Mouse (Mus musculus): ENCODE measurements around the gene Dstyk.

The Dstyk gene

DNA sequence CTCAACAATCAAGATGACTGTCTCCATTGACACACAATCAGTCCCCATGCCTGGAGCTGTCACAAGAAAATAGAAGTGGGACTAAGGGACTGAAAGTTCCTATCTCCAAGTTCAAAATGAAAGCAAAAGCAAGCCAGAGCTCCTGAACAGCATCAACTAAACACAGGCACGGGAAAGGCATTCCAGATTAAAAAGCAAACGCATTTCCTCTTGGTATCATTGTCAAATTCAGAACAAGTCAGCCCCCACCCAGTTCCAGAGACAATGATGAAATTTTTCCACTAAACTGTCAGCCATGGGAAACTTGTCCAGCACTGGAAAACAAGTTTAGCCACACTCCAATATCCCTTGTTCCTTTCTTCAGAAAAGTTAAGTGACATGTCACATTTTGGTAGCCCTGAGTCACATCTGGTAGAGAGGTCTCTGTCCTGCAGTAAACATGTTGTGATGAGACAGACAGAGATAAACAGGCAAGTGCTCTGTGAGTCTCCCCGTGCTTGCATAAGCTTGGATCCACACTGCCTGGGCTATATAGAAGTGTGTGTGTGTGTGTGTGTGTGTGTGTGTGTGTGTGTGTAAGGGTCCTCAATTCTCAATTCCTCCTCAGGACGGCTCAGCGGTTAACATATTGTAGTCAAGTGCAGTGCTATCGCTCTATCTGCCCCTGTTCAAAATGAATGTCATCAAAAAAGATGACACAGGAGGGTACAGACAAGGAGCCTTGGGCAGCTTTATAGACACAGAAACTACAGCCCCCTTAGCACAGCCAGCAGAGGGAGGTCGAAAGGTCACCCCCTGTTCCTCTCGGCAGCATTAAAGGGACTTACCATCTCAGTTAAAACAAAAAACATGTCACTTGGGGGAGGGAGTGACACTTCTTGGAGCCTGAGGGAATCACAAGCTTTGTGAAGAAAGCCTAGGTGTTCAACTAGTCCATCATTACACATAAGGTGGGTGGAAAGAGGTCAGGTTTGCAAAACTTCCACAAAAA is 28.2 kb upstream of the Dstyk start:
- no peak for DNase-seq

DNA sequence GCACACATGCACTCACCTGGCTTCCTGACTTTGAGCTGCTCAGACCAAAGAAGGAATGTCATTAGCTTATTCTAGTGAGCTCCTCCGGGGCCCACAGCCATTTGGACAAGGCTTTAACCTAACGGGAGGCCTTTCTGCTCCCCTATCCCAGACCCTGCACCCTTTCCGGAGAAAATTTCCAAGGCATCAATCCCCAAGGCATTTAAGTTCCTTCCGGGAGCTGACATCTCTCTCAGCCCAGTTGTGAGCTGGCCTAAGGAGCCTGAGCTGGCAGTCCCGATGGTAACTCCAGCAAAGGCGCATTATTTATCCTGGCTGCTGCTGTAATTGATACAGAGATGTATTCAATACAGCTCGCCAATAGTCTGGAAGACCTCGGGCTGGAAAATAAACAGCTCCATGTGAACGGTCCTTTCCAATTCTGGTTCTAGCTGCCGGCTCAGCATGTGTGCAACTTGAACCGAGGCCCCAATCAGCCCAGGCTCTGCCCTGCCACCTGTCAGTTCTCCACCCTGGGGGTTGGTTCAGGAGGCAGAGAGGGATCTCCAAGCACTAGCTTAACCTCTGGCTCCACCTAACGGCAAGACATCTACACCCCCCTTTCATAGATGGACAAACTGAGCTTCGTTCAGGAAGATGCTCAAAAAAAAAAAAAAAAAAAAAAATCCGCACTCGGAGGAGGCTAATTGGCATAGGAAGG is 27.3 kb upstream of the Dstyk start:
- DNase-seq = peak; percentile 76

DNA sequence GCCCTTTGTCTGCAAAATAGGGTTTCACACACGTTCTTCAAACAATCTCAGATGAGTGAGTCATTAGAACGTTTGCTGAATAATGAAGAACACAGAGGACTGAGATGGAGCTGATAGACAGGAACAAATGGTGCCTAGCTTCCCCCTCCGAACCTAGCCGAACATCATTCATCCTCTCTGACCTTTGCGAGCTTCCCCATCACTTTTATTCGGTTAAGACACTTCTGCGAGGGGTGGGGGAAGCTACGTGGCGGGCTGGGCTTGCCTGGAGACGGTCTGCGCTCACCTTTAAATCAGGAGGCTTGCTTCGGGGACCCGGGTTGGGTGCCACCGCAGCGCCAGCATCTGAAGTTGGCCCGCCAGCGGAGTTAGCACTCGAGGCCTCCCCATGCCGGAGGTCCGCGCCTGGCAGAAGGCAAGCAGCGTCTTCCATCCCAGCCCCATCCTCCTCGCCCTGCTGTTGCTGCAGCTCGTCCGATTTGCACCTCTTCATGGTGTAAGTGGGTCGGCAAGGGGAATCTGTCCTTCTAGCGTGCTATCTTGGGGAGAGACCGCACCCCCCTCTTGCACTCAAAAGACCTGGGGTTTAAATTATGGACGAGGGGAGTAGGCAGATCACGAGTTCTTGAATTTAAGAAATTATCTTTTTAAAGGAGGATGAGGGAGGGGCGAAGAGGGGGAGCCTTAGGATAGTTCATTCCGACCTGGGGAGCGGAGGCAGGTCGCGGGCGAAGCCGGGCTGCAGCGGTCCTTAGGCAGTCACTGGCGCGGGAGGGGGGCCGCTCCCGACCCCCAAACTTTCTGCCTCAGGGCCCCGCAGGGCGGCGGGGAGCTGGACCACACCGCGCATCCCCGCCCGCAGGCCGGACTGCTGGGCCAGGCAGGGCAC is 26.4 kb upstream of the Dstyk start, which contains the start of gene Tmcc2:
Gene Tmcc2 (minus strand): TSS at position 591 of the 889 bp plus-strand sequence.
- peak; percentile 65 for DNase-seq

DNA sequence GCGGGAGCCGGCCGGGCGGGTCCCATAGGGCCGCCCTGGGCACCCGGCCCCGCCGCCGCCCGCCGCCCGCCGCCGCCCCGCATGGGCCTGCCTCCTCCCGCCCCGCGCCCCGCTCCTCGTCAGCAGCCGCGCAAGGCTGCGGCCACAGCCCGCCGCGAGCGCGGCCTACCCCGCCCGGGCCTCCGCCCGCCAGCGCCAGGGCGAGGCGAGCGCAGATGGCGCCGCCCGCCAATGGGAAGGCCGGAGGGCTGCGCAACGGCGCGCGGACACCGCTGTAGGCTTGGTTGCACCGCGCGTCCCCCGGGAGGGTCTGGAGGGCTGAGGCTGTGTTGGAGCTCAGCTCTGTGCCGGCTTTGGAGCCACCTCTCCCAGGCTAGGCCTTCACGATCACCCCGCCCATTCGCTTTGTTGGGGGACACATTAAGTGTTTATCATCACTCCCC is 25.8 kb upstream of the Dstyk start:
- DNase-seq = peak; percentile 94

DNA sequence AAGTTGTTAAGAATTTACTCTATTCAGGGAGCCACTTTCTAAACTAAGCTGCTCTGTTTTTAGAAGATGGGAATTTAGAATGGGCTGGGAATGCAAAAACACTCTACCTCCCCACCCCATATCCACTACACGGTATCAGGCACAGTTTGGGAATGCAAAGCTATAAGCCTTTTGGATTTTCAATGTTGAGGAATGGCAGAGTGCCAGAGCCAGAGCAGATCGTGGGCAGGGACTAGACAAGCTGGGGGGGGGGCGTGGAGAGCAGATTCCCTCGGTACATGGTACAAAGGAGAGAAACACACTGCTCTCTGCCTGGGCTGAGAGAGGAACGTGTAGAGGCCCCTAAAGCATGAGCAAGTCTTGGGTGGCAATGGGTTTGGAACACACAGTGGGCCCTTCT is 24.5 kb upstream of the Dstyk start:
- no peak for DNase-seq

DNA sequence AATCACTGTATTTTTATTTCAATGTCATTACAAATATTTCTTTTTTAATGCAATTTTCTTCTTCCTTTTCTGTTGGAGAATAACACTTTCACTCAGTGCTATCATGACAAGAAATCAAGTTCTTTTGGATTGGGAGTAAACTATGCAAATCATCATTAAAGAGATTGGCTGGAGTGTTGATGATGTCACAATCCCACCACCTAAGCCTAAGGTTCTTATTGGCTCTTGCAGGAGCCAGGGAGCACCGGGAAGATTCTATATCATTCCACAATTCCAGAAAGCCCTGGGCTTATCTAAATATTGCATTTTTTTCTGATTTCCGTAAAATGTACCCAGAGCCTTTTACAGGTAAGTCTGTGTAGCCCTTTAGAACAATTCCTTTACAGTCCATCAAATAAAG is 20.6 kb upstream of the Dstyk start:
- no peak for DNase-seq

DNA sequence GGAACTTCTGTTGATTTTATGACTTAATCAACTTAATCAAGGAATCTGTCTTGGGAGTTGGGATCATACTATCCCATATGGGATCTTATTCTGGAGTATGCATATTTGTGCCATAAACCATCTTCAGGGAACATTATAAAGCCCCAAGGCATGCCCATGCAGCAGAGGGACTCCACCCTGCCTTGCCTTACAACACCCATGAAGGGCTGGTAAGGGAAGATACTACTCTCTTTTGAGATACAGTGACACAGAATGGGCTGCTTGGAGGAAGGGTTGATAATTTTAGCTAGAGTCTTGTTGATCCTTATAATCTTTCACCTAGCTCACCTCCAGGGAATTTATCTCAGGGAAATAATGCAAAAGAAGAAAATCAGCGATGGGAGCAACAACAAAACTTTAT is 16.8 kb upstream of the Dstyk start:
- no peak for DNase-seq

DNA sequence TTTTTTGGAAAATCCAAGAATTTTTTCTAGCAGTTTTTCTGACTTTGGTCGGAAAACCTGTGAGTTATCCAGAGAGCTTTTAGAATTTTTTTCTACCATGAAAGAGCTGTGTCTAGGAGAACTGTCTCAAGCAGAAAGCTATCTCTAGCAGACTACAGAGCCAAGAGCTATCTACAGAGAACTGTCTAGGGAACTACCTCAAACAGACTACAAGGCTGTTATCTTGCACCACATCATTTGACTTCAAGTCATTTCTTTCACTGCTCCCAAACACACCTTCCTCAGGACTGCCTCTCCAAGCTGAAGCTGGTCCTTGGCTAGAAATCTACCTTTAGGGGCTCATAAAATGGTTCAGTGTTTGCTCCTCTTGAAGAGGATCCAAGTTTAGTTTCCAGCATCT is 15.5 kb upstream of the Dstyk start:
- DNase-seq = no peak

DNA sequence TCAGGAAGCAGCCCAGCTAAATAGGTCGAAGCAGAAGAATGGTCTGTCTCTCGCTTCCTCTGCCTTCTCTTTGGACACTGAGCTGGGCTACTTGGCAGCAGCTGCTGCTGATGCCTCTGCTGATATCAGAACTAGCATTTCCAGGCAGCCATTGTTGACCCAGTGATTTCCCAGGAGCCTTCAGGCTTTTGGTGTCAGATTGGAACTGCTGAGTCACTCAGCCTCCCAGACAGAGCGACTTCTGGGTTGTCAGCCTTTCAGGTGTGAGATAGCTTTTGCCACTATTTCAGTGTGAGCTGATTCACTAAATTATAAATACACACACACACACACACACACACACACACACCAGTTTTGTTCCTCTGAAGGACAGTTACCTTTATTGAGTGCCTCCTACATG is 6.7 kb upstream of the Dstyk start:
- DNase-seq = no peak

DNA sequence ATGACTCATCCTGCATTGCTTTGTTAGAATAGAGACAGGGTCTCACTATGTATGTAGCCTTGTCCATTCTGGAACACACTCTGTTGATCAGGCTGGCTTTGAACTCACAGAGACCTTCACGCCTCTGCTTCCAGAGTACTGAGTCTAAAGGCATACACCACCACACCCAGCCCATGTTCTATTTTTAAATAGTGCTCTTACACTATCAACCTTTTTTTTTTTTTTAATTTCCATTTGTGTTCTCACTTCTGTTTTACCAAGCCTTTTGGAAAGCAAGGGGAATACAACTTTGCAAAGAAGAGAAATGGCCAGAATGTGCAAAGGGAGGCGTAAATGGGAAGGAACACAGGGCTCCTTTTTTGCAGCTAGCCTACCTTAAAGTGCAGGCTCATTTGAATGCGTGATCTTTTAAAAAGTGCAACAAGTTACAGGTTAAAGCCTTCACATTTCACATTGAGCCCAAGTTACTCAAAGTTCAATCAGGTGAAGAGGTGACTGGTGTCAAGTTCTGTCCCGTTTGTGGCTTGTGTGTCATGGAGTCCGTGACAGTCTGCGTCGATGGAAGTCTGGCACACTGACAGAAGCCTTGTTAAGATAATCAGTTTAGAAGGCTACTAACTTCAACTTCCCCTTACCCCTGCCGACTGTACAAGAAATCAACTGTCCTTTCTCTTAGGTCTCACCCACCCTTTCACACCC is 962 bp upstream of the Dstyk start:
- DNase-seq = no peak

DNA sequence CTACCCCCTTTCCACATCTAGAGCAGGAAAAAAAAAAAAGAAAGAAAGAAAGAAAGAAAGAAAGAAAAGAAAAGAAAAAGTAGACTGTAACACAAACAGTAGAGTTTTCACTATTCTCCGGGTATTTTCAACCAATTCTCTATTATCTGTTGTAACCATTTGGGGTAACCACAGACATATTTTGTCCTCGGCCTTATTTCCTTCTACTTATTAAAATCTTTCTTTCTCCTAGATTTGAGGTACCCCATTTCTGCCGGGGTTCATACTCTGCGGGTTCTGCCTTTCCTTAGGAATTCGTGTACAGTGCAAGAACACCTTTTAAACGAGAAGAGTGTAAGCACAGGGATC is 438 bp upstream of the Dstyk start:
- DNase-seq = no peak

DNA sequence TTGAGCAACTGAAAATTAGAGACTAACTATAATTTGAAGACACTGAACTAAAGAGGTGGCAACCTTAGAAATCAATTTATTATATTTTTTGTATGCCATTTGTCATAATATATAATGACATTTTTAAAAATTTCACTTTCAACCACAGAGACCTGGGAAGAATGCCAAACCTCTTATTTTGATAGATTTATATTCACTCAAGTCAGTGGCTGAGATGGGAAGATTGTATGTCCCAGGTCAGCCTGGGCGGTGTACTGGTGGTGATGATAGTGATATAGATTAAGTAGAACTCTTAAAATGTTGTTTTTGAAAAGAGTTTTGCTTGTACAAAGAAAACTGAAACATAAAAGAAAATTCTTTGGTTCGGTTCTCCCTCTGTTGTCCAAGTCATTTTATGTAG is 2.9 kb downstream of the Dstyk start:
- no peak for DNase-seq

DNA sequence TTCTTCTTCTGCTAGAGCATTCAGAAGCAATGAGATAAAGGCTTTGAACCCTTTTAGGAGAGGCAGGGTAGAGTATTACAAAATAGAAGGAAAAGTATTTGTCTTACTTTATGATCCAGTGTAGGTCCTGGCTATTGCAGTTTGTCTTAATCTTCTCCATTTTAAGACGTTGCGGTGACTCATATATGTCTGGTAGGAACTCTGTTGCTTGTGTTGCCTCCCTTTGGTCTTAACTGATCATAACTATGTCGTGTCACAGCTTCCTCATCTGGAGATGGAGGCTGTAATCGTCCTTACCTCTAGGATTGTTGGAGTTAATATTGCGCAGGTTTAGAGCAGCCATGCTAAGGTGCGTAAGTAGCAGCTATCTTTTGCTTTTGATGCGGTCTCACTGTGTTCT is 3.3 kb downstream of the Dstyk start:
- DNase-seq = no peak

DNA sequence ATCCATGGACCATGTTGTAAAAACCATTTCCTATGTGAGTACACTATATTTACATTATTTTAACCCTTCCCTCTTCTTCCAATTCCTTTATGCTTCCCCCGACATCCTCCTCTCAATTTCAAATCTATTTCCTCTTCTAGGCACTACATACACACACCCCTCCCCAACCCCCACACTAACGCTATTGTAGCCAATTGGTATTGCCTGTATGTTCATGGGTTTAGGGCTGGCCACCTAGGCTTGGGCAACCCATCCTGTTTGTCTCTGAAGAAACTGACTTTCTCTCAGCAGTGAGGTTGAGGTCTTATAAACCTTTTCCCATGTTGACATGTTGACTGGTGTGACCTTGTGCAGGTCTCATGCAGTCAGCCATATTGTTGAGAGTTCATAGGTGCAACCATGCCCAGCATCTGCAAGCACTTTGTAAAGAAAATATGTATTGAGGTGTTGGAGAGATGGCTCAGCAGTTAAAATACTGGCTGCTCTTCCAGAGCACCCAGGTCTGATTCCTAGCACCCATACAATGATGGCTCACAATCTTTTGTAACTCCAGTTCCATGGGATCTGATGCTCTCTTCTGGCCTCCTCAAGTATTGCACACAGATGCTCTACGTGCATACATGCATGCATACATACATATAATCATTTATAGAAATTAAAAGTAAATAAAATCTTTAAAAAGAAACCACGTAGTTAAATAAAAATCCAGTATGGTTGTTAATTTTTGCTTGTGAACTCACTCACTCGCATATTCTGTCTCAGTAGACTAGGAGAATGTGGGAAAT is 5.7 kb downstream of the Dstyk start:
- no peak for DNase-seq

DNA sequence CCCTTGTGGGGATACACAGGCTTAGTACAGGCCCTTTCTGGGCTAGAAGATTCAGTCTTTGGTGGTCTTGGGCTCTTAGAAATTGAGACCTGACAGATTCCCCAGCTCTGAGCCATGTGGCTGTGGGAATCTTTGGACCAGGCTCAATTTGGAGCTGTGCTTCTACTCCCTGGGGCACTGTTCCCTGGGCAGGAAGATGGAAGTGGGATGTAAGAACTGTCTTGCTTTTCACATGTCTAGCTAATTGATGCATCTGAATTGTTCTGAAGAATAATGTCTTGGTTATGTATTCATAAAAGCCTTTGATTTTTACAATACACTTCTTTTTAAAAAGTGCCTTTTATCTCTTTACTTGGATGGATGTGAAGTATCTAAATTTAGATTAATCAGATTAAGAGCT is 8.2 kb downstream of the Dstyk start:
- no peak for DNase-seq

DNA sequence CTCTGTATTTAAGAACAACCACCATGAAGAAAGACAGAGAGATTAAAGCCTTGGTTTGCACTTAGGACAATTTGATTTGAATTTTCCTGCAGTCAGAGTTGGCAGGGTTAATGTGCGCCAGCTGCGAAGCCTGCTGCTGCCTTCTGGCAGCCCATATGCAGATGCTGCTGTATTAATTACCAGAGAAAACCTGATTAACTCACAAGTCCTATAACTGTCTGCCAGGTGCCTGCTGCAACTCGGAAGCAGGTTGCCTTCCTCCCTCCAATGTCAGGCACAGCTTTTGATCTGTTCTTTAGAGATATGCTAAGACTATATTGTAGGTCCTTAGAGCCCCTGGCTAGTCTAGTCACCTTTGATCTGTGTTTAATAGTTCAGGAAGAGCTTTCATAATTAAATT is 13.5 kb downstream of the Dstyk start:
- no peak for DNase-seq

DNA sequence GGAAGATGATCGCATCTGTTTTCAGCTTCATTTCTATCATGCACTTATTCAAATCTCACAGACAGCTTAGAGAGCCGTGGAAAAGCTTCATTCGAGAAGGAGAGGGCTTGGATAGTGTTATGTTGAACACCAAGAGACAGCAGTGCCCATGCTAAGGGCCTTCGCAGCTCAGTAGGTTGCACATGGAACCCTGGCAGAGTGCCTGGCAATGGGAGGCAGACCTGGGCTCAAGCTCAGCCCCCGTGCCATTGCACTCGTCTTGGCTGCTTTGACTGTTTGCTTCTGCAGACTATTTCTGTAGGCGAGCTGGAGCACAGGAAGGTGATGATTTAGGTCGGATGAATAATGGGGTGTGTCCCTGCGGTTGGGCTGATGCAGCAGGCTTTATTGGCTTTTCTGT is 14.4 kb downstream of the Dstyk start:
- DNase-seq = no peak

DNA sequence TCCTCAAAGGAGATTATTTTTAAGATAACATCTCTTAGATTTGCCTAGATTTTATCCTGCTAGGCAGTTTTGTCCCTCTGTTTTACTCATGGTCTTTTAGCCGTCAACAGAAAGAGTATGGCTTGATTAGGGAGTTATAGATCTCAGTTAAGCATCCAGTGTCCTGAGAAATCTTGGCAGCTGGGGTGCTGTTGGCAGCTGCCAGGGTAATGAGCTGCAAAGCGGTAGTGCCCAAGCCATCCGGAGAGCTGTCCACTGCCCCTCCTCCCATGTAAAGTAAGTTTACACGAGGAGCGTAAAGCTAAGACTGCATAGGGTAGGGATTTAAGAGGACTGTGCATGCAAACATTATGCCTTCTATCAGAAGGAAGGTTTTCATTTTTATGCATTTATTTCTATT is 16.0 kb downstream of the Dstyk start:
- no peak for DNase-seq

DNA sequence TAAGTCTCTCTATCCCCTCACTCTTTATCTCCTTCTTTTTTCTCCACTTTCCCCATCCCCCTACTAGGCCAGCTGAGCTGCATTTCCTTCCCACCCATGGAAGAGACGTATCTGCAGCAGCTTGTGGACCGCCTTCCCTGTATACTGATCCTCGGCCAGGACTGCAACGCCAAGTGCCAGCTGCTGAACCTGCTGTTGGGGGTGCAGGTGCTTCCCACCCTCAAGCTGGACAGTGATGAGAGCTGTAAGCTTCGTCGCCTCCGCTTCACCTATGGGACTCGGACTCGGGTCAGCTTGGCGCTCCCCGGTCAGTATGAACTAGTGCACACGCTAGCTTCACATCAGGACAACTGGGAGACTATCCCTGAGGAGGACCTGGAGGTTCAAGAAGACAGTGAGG is 16.7 kb downstream of the Dstyk start:
- DNase-seq = no peak

DNA sequence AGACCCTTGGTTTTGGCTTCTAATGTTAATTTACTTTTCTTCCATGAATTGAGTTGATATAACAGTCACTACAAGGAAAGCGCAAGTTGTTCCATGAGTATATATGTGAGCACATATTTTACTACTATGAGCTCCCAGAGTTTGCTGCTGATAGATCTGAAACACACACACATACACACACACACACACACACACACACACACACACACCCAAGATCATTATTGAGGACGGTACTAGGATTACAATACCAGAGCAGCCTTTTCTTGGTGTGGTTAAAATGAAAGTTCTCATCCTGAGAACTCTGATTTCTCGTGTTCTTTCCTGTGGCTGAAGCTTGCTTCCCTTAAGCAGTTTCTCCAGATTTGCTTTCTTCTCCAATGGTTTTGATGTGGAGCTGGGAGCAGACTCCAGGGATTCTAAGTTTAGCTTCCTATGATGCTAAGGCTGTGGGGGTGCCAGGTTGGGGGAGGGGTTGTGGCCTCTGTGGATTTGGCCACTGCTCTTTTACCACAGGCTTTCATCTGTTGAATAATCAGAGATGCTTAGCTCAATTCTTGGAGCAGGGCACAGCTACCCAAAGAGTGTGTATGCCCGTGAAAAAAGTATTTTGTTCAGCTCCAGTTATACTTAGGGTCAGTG is 19.1 kb downstream of the Dstyk start:
- no peak for DNase-seq

DNA sequence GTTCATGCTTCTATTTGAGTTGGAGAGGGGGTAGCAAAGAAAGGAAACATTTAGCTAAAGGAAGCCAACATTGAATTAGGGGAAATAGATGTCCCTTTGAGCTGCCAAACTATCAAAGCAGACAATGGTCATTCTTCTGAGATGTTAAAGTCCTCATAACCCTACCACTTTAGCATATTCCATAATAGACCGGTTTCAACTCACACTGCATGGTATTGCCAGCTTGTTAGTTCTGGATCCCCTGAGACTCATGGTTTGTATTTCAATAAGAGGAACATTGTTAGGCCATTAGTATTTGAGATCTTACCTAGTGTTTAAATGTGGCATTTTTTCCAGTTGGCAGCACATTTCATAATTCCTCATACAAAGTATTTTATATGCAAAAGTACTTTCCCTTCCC is 19.6 kb downstream of the Dstyk start:
- DNase-seq = no peak

All from embryo, embryonic 11 days (tissue).